Mouse (Mus musculus): Measurements from ENCODE around the gene Snf8. TPM values are rescaled to one million over a fixed set of nuclear protein-coding genes. Genes with fewer than 3 reads are reported as not detected.

The Snf8 gene
- polyA plus RNA-seq, 1 experiment from 2014 or later = 90.6 TPM

GRCm38 (mm10) chr11:96035133-96035532 lies 448 bp downstream of the Snf8 start:
- Histone ChIP-seq H3K4me2 (ENCODE audit: low read length) (peak overlapping the region; percentile 95), H3K9me3 (replicated peaks; ENCODE audit: low read length) (no peaks in the 10 kb centered on the region), H3K27me3 (ENCODE audit: insufficient read depth, low read length) (no peaks in the 10 kb centered on the region), H3K4me3 (replicated peaks; ENCODE audit: low read depth, low read length) (peak overlapping the region; percentile 88), H3K9ac (ENCODE audit: low read depth, low read length) (peak overlapping the region; percentile 82), H3K4me1 (replicated peaks; ENCODE audit: insufficient read depth, low read length) (no peaks in the 10 kb centered on the region), H3K27ac (0 out of 2 replicates have a peak overlapping the region, but pooled peaks have one; percentile 58), H3K36me3 (ENCODE audit: insufficient read depth, low read length) (peaks cover 6% of the 10 kb centered on the region; the same call in 1 of the 2 replicates)
- ATAC-seq (replicated peaks; ENCODE audit: low FRiP score, low read depth) (peak; percentile 17; the same call in 1 of the 2 replicates), DNase-seq (ENCODE audit: low spot score) (no peak)
- 8% methylated on average over 6 of the region's 6 CpGs for WGBS
- no peak for TF ChIP-seq CTCF (IDR thresholded peaks at IDR 0.05; ENCODE audit: low read depth)

- 93% methylated on average over 5 of the region's 5 CpGs for WGBS
- peaks cover 10% of the 10 kb centered on the region; the same call in 1 of the 2 replicates for H3K36me3 ChIP-seq (ENCODE audit: insufficient read depth, low read length)
Measured at GRCm38 (mm10) chr11:96037499-96037898, 2.8 kb downstream of the Snf8 start.

GRCm38 (mm10) chr11:96038560-96038959 lies 3.9 kb downstream of the Snf8 start:
- H3K36me3 ChIP-seq (ENCODE audit: insufficient read depth, low read length) = peaks cover 13% of the 10 kb centered on the region; the same call in 1 of the 2 replicates
- H3K9ac ChIP-seq (ENCODE audit: low read depth, low read length) = no peak overlapping the region
- WGBS = 83% methylated on average over 1 of the region's 1 CpGs
- no peak overlapping the region for H3K27ac ChIP-seq
- no peak for ATAC-seq (replicated peaks; ENCODE audit: low FRiP score, low read depth)
- no peak for TF ChIP-seq CTCF (IDR thresholded peaks at IDR 0.05; ENCODE audit: low read depth)
- no peak overlapping the region for H3K4me3 ChIP-seq (replicated peaks; ENCODE audit: low read depth, low read length)
- no peaks in the 10 kb centered on the region for H3K4me1 ChIP-seq (replicated peaks; ENCODE audit: insufficient read depth, low read length)
- H3K9me3 ChIP-seq (replicated peaks; ENCODE audit: low read length) = no peaks in the 10 kb centered on the region
- H3K4me2 ChIP-seq (ENCODE audit: low read length) = no peak overlapping the region
- DNase-seq (ENCODE audit: low spot score) = no peak
- no peaks in the 10 kb centered on the region for H3K27me3 ChIP-seq (ENCODE audit: insufficient read depth, low read length)

More at GRCm38 (mm10) chr11:96037499-96037898, 2.8 kb downstream of the Snf8 start:
- H3K4me2 ChIP-seq (ENCODE audit: low read length) = no peak overlapping the region
- no peak for TF ChIP-seq CTCF (IDR thresholded peaks at IDR 0.05; ENCODE audit: low read depth)
- no peak overlapping the region for H3K4me3 ChIP-seq (replicated peaks; ENCODE audit: low read depth, low read length)
- H3K9ac ChIP-seq (ENCODE audit: low read depth, low read length) = no peak overlapping the region
- no peaks in the 10 kb centered on the region for H3K4me1 ChIP-seq (replicated peaks; ENCODE audit: insufficient read depth, low read length)
- ATAC-seq (replicated peaks; ENCODE audit: low FRiP score, low read depth) (no peak), DNase-seq (ENCODE audit: low spot score) (no peak)
- no peaks in the 10 kb centered on the region for H3K9me3 ChIP-seq (replicated peaks; ENCODE audit: low read length)
- no peaks in the 10 kb centered on the region for H3K27me3 ChIP-seq (ENCODE audit: insufficient read depth, low read length)
- no peak overlapping the region for H3K27ac ChIP-seq

- Histone ChIP-seq H3K4me3 (replicated peaks; ENCODE audit: low read depth, low read length) (no peak overlapping the region), H3K36me3 (ENCODE audit: insufficient read depth, low read length) (peaks cover 28% of the 10 kb centered on the region), H3K4me2 (ENCODE audit: low read length) (no peak overlapping the region), H3K4me1 (replicated peaks; ENCODE audit: insufficient read depth, low read length) (no peaks in the 10 kb centered on the region), H3K27ac (no peak overlapping the region), H3K27me3 (ENCODE audit: insufficient read depth, low read length) (no peaks in the 10 kb centered on the region), H3K9me3 (replicated peaks; ENCODE audit: low read length) (no peaks in the 10 kb centered on the region), H3K9ac (ENCODE audit: low read depth, low read length) (no peak overlapping the region)
- DNase-seq (ENCODE audit: low spot score) = no peak
- 87% methylated on average over 11 of the region's 11 CpGs for WGBS
- TF ChIP-seq CTCF (IDR thresholded peaks at IDR 0.05; ENCODE audit: low read depth) = no peak
- ATAC-seq (replicated peaks; ENCODE audit: low FRiP score, low read depth) = no peak
Measured at GRCm38 (mm10) chr11:96044803-96045567, 10.3 kb downstream of the Snf8 start.

GRCm38 (mm10) chr11:96046028-96046427 lies 11.3 kb downstream of the Snf8 start:
- DNase-seq (ENCODE audit: low spot score) = no peak
- Histone ChIP-seq H3K27me3 (ENCODE audit: insufficient read depth, low read length) (no peaks in the 10 kb centered on the region), H3K4me1 (replicated peaks; ENCODE audit: insufficient read depth, low read length) (no peaks in the 10 kb centered on the region), H3K36me3 (ENCODE audit: insufficient read depth, low read length) (peaks cover 38% of the 10 kb centered on the region), H3K9me3 (replicated peaks; ENCODE audit: low read length) (no peaks in the 10 kb centered on the region), H3K4me2 (ENCODE audit: low read length) (no peak overlapping the region), H3K9ac (ENCODE audit: low read depth, low read length) (no peak overlapping the region), H3K4me3 (replicated peaks; ENCODE audit: low read depth, low read length) (no peak overlapping the region), H3K27ac (no peak overlapping the region)
- no peak for TF ChIP-seq CTCF (IDR thresholded peaks at IDR 0.05; ENCODE audit: low read depth)
- 82% methylated on average over 8 of the region's 8 CpGs for WGBS
- no peak for ATAC-seq (replicated peaks; ENCODE audit: low FRiP score, low read depth)

GRCm38 (mm10) chr11:96046793-96047192 lies 12.1 kb downstream of the Snf8 start:
- Histone ChIP-seq H3K27ac (no peak overlapping the region), H3K36me3 (ENCODE audit: insufficient read depth, low read length) (peaks cover 44% of the 10 kb centered on the region), H3K4me1 (replicated peaks; ENCODE audit: insufficient read depth, low read length) (no peaks in the 10 kb centered on the region), H3K4me3 (replicated peaks; ENCODE audit: low read depth, low read length) (no peak overlapping the region), H3K4me2 (ENCODE audit: low read length) (no peak overlapping the region), H3K27me3 (ENCODE audit: insufficient read depth, low read length) (no peaks in the 10 kb centered on the region), H3K9ac (ENCODE audit: low read depth, low read length) (no peak overlapping the region), H3K9me3 (replicated peaks; ENCODE audit: low read length) (no peaks in the 10 kb centered on the region)
- TF ChIP-seq CTCF (IDR thresholded peaks at IDR 0.05; ENCODE audit: low read depth) = no peak
- DNase-seq (ENCODE audit: low spot score) = no peak
- ATAC-seq (replicated peaks; ENCODE audit: low FRiP score, low read depth) = no peak
- 76% methylated on average over 2 of the region's 2 CpGs for WGBS

Data from kidney, postnatal 0 days (tissue).